Mouse (Mus musculus): ENCODE measurements around the gene Tmem39b.
A peak's percentile ranks its signal among the peaks of the same experiment; 100 is the strongest.

Tmem39b gene

DNA sequence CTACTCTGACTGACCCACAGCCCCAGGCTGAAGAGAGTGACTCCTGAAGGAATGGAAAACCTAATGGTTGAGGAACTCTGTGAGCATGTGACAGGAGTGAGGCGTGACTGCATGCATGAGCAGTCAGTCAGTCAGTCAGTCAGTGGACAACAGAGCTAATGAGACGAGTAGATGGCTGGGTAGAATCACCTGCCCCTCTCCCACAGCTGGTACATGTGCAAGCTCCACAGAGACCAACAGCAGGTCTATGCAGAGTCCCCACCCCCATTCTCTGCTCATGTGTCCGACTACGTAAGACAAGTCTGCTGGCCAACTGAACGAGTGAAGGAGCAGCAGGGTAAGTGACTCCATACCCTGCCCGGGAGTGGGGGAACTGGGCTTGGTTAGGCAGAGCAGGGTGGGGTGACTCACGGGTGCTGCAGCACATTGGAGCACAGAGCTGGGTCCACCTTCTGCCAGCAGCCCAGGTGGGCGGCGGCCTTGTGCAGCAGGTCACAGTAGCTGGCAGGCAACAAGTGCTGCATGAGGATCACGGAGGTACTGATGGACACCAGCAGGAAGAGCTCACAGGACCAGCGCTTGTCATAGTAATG is 12.6 kb downstream of the Tmem39b start:
- no peak for DNase-seq (ENCODE audit: low spot score)

DNA sequence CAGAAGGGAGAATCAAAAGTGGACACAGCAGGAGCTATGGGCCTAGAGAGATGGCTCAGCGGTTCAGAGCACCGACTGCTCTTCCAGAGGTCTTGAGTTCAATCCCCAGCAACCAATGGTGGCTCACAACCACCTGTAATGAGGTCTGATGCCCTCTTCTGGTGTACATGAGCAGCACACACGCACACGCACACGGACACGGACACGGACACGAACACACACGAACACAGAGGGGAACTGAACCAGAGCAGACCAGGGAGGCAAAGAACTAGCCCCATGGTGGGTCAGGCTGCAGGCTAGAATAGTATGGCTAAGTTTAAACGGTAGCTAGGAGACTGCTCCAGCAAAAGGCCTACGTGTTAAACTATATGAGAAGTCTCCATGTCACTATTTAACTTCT is 14.8 kb downstream of the Tmem39b start:
- no peak for DNase-seq (ENCODE audit: low spot score)

DNA sequence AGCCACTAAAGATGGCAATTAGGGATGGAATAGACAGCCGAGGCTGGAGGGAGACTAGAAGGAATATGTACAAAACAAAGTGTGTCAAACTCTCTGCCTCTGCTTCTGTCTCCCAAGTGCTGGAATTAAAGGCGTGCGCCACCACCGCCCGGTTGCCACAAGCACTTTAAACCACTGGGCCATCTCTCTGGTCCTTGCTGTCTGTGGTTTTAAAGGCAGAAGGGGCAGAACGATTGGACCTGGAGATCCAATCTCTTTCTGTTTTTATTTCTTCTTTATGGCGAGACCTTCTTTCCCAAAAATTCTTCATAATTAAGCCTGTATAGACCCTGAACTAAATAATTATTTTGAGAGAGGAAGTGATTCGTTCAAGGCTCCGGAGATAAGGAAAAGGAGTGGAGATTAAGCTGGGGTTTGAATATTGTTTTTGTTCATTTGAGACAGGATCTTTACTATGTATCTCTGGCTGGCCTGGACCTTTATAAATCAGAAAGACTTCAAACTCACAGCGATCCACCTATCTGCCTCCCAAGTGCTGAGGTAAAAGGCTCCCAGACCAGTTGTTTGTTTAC is 23.7 kb downstream of the Tmem39b start:
- no peak for DNase-seq (ENCODE audit: low spot score)

DNA sequence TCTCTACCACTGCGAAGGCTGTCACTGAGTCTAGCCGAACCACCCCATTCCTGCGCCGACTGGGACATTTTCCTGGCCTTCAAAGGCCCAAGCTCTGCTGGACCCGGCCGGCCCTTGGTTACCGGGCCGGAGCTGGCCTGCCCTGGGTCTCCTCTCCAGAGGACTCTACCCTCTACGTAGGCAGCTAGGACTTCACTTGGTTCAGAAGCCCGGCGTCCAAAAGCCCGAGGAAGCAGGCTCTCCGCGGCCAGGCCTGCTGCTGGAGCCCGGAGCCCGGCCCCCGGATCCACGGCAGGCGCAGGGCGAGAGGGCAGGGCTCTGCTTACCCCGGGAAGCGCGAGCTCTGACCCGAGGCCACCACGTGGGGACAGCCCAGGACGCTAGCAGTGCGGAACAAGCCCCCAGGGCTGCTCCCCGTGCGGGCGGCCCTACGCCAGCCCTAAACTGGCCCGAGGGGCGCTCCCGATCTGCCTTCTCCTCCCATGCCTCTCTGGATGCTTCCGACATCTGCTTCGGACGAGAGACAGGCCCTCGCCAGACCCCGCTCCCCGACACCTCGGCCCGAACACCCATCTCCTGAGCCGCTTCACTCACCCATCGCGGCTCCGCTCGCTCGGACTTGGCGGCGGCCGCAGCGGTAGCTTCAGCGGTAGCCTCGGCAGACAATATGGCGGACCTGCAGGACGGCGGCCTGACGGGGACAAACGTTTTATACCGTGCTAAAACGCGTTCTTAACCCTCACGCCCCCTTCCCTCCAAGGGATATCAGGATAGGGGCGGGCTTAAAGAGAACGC is 24.4 kb downstream of the Tmem39b start, which contains the start of gene Kpna6:
Gene Kpna6 (minus strand): TSS at position 685 of the 795 bp plus-strand sequence.
- DNase-seq (ENCODE audit: low spot score), result peak; percentile 97

DNA sequence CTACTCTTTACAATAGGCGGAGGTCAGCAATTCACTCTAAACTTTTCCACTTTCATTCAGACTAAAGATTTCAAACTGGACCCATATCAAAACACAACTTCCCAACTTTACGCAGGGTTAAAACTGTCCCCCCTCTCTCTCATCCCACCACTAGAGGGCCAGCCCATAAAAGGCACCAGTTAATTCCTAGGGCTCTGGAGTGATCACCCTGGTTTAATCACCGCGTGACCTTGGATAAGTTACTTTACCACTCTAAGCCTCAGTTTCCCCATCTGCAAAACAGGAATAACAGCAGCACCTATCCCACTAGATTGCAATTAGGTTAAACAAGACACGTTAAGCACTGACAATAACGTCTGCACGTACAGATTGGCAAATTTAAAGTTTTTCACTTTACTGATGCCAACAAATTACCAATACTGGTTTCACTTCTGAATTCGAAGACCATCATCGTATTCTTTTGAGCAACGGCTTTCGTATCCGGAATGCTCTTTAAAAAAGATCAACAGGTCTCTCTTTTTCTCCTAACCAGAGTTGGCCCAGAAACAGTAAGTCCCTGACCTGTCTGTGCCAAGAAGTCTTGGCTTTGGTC is 25.1 kb downstream of the Tmem39b start:
- peak; percentile 80 for DNase-seq (ENCODE audit: low spot score)

DNA sequence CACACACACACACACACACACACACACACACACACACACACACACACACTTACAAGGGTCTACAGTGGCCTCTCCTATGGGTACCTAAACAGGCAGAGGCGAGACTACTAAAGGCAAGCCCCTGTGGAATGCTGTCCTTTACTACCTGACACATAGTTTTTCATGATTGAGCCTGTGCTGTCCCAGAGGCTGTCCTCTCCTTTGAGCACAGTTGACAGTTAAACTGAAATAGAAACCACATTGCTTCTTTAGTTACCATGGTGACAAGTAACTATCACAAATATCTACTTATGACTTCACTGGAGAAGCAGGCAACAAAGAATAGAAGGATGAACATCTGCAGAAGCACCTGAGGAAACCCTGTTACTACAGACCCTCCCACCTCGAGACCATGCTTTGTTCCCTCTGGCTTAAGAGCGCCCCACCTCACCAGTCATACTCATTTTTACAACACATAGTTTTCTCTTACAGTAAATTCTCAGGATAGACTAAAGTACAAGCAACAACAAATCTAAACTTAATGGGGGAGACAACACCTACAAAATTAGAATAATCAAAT is 34.3 kb downstream of the Tmem39b start:
- no peak for DNase-seq (ENCODE audit: low spot score)

DNA sequence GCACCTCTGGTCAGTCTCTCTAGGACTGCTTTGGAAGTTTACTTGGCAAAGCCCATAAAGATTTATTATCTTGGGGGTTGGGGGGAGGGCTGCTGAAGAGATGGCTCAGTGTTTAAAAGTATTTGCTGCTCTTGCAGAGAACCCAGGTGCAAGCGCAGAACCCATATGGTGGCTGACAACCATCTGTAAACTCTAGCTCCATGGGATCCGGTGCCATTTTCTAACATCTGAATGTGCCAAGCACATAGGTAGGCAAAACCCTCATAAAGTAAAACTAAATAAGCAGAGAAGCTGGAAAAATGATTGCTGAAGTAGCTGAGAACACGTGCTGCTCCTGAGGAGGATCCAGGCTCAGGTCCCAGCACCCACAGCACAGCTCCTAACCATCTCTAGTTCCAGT is 35.1 kb downstream of the Tmem39b start:
- no peak for DNase-seq (ENCODE audit: low spot score)

DNA sequence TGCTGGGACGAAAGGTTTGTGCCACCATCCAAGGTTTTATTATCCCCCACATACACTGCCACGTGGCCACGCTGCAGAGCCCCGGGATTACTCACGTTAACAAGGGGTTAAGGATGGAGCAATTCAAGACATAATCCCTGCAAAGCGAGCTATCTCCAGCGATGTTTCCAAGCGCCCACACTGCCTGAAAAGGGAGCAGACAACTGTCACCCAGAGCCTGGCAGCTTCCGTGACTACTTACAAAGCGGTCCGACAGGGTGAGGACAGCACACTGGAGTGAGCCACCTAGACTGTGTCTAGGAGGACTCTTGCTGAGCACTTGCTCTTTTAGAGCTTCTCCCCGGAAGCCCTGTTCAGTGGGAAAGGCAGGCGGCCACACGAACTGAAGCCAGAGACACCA is 41.9 kb downstream of the Tmem39b start:
- DNase-seq (ENCODE audit: low spot score), result no peak

DNA sequence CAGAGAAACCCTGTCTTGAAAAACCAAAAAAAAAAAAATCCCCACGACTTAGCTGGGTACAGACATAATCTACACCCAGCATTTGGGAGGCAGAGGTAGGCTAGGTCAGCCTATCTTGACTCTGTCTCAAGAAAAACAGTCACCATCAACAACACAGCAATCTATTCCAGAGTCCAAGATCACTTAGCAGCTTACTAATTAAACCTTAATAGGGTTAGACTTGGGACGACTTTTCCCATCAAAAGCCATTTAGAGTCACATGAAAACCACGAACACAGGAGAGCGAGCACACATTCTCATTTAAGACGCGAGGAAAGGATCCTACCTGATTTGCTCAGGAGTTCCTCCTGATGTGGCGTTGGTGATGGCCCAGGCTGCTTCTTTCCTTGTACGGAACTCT is 46.3 kb downstream of the Tmem39b start:
- DNase-seq (ENCODE audit: low spot score), result no peak

DNA sequence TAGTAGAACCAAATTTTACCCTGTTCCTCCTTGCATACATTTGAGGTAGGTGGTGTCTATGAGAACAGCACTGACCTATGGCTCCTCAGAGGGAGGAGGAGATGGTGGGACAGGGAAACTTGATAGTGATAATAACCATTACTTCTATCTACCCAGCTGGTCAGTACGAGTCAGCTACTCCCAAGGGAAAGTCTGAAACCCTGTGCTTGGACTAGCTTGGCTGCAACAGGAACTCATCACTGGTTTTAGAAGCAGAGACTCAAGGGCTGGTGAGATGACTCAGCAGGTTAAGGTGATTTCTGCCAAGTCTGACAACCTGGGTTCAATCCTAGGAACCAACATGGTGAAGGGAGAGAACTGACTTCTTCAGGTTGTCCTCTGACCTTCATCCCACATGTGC is 48.0 kb downstream of the Tmem39b start:
- no peak for DNase-seq (ENCODE audit: low spot score)

DNA sequence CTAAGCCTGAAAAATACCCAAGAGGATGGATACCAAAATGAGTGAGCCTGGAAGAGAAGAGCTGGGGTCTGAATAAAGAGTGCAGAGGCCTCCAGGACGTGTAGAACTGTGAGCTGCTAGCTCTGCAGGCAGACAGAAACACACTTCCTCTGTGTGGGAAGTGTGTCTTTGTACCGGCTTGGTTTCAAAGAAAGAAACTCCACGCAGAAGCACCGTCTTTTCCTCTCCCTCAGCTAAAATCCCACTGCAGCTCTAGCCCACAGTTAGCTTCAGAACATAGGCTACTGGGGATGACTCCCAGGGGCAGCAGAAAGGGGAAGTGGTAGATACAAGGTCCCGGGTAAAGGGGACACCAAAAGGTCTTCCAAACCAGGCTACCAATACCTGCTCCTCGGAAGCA is 51.4 kb downstream of the Tmem39b start:
- no peak for DNase-seq (ENCODE audit: low spot score)

DNA sequence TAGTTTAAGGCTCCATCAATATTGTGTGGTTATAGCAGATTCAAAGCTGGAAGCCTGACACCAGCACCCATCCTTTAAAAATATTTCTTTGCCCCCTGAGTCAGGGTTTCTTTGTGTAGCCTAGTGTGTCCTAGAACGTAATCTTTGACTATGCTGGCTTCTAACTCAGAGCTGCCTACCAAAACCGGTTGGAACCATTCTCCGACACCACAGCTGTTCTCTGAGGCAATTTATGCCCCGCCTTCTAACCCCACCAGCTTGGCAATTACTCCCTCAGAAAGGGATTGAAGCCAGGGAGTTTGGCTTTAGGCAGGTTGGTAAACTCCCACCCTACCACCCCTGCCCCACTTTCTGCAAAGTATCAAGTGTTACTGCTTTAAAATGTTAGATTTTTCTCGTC is 54.9 kb downstream of the Tmem39b start:
- DNase-seq (ENCODE audit: low spot score), result no peak

DNA sequence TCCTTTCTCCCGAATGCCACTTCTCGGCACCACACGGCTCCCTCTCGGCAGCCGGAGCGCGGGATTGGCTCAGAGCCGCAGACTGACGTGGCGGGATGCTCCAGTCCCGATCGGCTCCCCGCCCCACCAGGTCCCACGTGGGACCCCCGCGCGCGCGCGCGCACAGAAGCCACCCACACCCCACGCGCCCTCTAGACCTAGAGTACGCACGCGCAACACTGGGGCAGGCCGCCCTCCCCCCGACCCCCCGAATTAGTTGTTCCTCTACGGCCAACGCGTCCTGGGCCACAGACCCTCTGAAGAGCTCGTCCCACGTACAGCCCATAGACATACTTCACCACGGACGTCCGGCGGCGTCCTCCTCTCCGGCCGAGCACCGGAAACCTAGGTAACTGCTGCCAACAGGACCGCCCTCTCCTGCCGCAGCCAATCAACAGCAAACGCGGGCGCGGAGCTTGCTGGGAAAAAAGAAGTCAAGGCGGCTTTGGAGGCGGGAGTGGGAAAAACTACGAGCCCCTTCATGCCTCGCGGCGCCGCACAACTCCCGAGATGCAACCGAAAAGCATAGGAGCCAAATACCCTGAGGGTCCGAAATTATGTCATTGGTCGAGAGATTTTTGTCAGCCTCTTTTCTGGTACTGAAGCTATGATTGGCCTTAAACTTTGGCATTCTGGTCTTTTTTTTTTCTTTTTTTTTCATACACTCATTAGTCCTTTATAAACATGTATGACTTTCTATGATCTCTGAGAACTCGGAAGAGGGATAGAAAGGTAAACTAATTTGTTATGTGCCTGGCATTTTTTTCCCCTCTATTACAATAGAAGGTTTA is 55.8 kb downstream of the Tmem39b start, which contains the start of gene Txlna:
Gene Txlna (minus strand): TSS at position 428 of the 830 bp plus-strand sequence.
- DNase-seq (ENCODE audit: low spot score), result peak; percentile 98

DNA sequence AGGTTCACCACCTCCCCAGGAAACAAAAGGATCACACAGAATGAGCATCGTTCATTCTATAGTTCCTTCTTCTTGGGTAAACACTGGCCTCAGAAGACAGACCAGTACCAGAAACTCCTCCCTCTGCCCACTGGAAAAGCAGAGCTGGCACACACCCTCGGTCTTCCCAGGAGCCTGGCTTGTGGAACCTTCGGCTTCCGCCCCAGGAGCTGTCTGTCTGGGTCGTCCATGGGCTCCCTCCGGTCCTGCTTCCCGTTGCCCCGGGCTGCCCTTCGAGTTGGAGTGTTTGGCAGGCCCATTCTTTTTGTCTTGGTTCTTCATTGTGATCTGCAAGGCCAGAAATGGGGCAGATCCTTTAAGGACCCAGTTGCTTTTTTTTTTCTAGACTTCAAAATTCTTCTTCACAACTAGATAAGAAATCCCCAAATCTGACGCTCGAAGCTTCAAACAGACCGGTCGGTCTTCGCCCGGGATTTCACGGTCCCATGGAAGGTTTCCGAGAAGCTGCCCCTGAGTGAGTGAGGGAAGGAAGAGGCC is 56.5 kb downstream of the Tmem39b start:
- no peak for DNase-seq (ENCODE audit: low spot score)

DNA sequence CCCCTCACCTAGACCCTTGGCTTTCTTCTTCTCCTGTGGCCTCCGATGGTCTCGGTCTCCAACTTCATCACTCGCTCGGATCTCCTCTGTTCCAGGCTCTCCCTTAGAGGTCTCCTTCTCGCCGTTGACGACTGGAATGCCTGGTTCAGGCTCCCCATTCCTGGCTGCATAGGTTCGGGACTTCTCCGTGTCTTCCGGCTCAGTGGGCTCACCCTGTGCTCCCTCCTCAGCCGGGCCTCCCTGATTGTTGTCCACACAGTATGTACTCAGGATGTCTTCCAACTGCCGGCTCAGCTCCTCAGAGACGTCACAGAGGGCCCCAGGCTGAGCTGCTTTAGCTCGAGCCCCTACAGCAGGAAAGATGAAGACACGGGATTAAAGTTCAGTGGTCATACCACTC is 57.4 kb downstream of the Tmem39b start:
- DNase-seq (ENCODE audit: low spot score), result no peak

DNA sequence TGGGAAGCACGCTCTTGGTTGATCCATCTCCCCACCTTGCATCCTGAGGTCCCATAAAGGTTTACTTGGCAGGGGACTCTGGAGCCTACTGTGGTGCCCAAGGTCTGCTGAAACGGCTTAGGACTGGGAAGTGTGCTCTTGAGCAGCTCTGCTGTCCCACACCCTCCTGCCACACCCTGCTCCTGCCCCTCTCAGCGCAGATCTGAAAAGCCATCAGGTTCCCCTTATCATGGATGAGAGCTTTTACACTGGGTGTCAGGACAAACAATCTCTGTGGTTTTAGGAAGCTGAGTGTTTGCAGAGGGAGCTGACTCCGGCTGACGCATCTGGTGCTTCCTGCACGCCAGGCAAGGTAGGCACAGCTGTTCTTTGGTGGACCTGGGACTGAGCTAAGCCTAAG is 62.8 kb downstream of the Tmem39b start:
- no peak for DNase-seq (ENCODE audit: low spot score)

DNA sequence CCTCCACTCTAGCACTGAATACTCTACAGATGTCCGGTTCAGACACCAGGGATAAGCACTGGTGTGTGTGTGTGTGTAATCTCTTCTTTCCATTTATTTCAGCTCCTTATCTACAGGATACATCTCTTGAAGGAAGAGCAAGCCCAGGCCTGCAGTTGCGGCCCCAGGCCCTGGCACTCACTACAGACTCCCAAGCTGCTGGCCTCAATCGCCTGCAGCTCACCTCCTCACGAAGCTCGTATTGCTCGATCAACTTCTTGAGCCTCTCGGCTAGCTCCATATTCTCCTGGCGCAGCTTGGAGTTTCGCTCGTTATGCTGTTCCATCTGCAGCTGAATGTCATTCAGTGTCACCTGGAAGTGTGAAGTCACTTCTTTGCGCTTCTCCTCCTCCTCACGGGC is 64.8 kb downstream of the Tmem39b start:
- DNase-seq (ENCODE audit: low spot score), result no peak

DNA sequence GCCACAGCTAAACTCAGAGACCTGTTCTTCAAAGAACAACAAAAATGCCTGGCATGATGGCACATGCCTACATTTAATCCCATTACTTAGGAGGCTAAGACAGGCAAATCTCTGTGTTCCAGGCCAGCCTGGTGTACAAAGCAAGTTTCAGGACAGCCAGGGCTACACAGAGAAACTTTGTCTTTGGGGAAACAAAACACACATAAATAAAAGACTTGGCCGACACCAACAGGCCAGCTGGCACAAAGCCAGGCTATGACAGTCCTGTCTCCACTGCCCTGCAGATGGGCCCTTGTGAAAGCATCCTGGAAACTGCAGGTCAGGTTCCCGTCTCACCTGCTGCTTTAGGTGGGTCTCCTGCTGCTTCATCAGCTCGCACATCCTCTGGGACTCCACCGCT is 65.7 kb downstream of the Tmem39b start:
- DNase-seq (ENCODE audit: low spot score), result no peak
